Mouse (Mus musculus): ENCODE data around the gene Tead3.

DNA sequence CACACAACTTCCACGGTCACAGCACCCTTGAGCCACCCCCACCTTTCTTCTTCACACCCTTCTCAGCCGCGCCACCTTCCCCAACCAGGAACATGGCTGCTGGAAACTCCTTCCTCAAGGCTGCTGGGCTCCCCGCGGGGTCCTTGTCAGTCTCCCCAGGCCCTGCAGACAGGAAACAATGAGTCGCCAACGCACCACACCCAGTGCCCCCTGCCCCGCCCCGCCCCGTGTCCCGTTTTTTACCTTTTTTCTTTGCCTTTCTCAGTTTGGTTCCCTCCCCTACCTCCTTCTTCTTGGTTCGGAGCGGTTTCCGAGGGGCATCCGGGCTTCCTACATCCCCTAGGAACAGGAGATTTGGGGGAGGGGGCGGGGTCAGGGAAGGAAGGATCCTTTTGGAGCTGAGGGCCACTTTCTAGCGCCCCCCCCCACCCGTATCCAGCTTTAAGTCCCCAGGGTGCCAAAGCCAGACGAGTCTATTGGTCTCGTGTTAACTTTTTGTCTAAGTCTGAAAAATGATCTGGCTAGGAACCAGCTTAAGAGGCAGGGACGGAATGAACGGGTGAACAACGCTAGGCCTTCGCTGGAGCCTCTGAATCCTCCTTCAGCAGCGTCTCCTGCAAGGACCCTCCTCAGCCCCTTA, 12.2 kb upstream of the Tead3 start:
- no peak for TF ChIP-seq EP300 (IDR thresholded peaks at IDR 0.05; ENCODE audit: insufficient read depth, low read depth, low read length)
- TF ChIP-seq CTCF (IDR thresholded peaks at IDR 0.05), result no peak
